Mouse (Mus musculus) splenic B cell, adult 2 months (primary cell): ENCODE results near the gene Hoxd4.

ENCODE experiments used
- DNase-seq: peaks from one replicate; pipeline ENCODE4 v3.0.0-alpha.2; 2011; ENCODE audit warnings: low read depth, low spot score
- H3K27me3 ChIP-seq: 2 replicates; pipeline ENCODE4 v1.6.1; 2012; ENCODE audit warnings: mild to moderate bottlenecking, low read length, moderate library complexity, mixed read lengths; ENCODE audit not compliant: control insufficient read depth, poor library complexity, insufficient read depth, severe bottlenecking
- H3K36me3 ChIP-seq: 2 replicates; pipeline ENCODE4 v1.6.1; 2012; ENCODE audit warnings: mild to moderate bottlenecking, low read length, moderate library complexity, mixed read lengths; ENCODE audit not compliant: control insufficient read depth, poor library complexity, insufficient read depth, severe bottlenecking

The Hoxd4 gene

GRCm38 (mm10) chr2:74695813-74696430 lies 15.8 kb upstream of the Hoxd4 start:
- H3K36me3 ChIP-seq: no peaks in the 10 kb centered on the region
- no peak for DNase-seq
- H3K27me3 ChIP-seq: no peaks in the 10 kb centered on the region; the same call in none of the 2 replicates

GRCm38 (mm10) chr2:74696442-74697335 lies 15.0 kb upstream of the Hoxd4 start:
- Histone ChIP-seq H3K36me3 (no peaks in the 10 kb centered on the region), H3K27me3 (no peaks in the 10 kb centered on the region; the same call in none of the 2 replicates)
- no peak for DNase-seq

GRCm38 (mm10) chr2:74697567-74698121 lies 14.1 kb upstream of the Hoxd4 start, which contains the start of gene Hoxd9:
Gene Hoxd9 (plus strand): TSS chr2:74697727.
- no peaks in the 10 kb centered on the region for H3K36me3 ChIP-seq
- no peaks in the 10 kb centered on the region; the same call in none of the 2 replicates for H3K27me3 ChIP-seq
- no peak for DNase-seq

GRCm38 (mm10) chr2:74698201-74699052 lies 13.3 kb upstream of the Hoxd4 start:
- no peaks in the 10 kb centered on the region for H3K36me3 ChIP-seq
- no peaks in the 10 kb centered on the region; the same call in none of the 2 replicates for H3K27me3 ChIP-seq
- DNase-seq: no peak

GRCm38 (mm10) chr2:74699053-74699430 lies 12.7 kb upstream of the Hoxd4 start:
- Histone ChIP-seq H3K27me3 (no peaks in the 10 kb centered on the region; the same call in none of the 2 replicates), H3K36me3 (no peaks in the 10 kb centered on the region)
- DNase-seq: no peak

GRCm38 (mm10) chr2:74699664-74700545 lies 11.8 kb upstream of the Hoxd4 start:
- no peaks in the 10 kb centered on the region; the same call in none of the 2 replicates for H3K27me3 ChIP-seq
- no peaks in the 10 kb centered on the region for H3K36me3 ChIP-seq
- DNase-seq: no peak

GRCm38 (mm10) chr2:74700546-74701112 lies 11.1 kb upstream of the Hoxd4 start:
- no peak for DNase-seq
- Histone ChIP-seq H3K27me3 (no peaks in the 10 kb centered on the region; the same call in none of the 2 replicates), H3K36me3 (no peaks in the 10 kb centered on the region)

- peaks cover 3% of the 10 kb centered on the region for H3K27me3 ChIP-seq
- DNase-seq: peak; percentile 74
- no peaks in the 10 kb centered on the region for H3K36me3 ChIP-seq
Measured at GRCm38 (mm10) chr2:74701949-74702819, 9.5 kb upstream of the Hoxd4 start.

- Histone ChIP-seq H3K36me3 (no peaks in the 10 kb centered on the region), H3K27me3 (peaks cover 3% of the 10 kb centered on the region)
- no peak for DNase-seq
Measured at GRCm38 (mm10) chr2:74702820-74703219, 8.9 kb upstream of the Hoxd4 start.

GRCm38 (mm10) chr2:74703317-74703716 lies 8.4 kb upstream of the Hoxd4 start:
- no peak for DNase-seq
- Histone ChIP-seq H3K36me3 (no peaks in the 10 kb centered on the region), H3K27me3 (peaks cover 3% of the 10 kb centered on the region)

- no peak for DNase-seq
- H3K36me3 ChIP-seq: no peaks in the 10 kb centered on the region
- H3K27me3 ChIP-seq: peaks cover 3% of the 10 kb centered on the region
Measured at GRCm38 (mm10) chr2:74703720-74704392, 7.9 kb upstream of the Hoxd4 start.

- Histone ChIP-seq H3K36me3 (no peaks in the 10 kb centered on the region), H3K27me3 (peaks cover 3% of the 10 kb centered on the region)
- DNase-seq: no peak
Measured at GRCm38 (mm10) chr2:74704393-74704998, 7.2 kb upstream of the Hoxd4 start, which contains the start of gene Hoxd8. Gene Hoxd8 (plus strand): TSS chr2:74704615.
